Mouse (Mus musculus) forebrain, embryonic 15.5 days (tissue): ENCODE data around the gene Slc30a4. TPM values are rescaled to one million over a fixed set of nuclear protein-coding genes. Genes with fewer than 3 reads are reported as not detected.

Experiments
- ATAC-seq: fragments of 200-750 bp; cut with Nextera tagmentation; replicated peaks from 2 replicates; pipeline ENCODE4 v1.8.0; 2017; ENCODE audit warnings: mild to moderate bottlenecking, moderate TSS enrichment, moderate library complexity
- H3K27ac ChIP-seq: fragments of 300-500 bp; sonication (generic); replicated peaks from 2 replicates; pipeline ENCODE4 v1.5.1; 2015; ENCODE audit warnings: mild to moderate bottlenecking, inconsistent platforms
- H3K27me3 ChIP-seq: fragments of 300-500 bp; sonication (generic); 2 replicates; pipeline ENCODE4 v1.6.1; 2015; ENCODE audit warnings: inconsistent platforms
- H3K36me3 ChIP-seq: fragments of 300-500 bp; sonication (generic); 2 replicates; pipeline ENCODE4 v1.6.1; 2015; ENCODE audit warnings: mild to moderate bottlenecking, inconsistent platforms
- H3K4me1 ChIP-seq: fragments of 300-500 bp; sonication (generic); 2 replicates; pipeline ENCODE4 v1.6.1; 2015; ENCODE audit warnings: inconsistent platforms
- H3K4me2 ChIP-seq: fragments of 300-500 bp; sonication (generic); replicated peaks from 2 replicates; pipeline ENCODE4 v1.6.1; 2015; ENCODE audit warnings: mild to moderate bottlenecking, inconsistent platforms
- H3K4me3 ChIP-seq: fragments of 300-500 bp; sonication (generic); 2 replicates; pipeline ENCODE4 v1.5.1; 2015; ENCODE audit warnings: mild to moderate bottlenecking, inconsistent platforms
- H3K9ac ChIP-seq: fragments of 300-500 bp; sonication (generic); replicated peaks from 2 replicates; pipeline ENCODE4 v1.6.1; 2015; ENCODE audit warnings: mild to moderate bottlenecking, inconsistent platforms
- H3K9me3 ChIP-seq: fragments of 300-500 bp; sonication (generic); 2 replicates; pipeline ENCODE4 v1.6.1; 2016; ENCODE audit warnings: inconsistent platforms
- WGBS: fragments of 180-500 bp; shearing (Covaris S2); methylation state at CpG from one replicate; pipeline ENCODE4 v1.1.7; 2015; ENCODE audit warnings: mixed read lengths; 5-methylcytosine and 5-hydroxymethylcytosine counted together
- polyA plus RNA-seq: library from polyadenylated mRNA; unstranded; fragments of >200 nt; fragmentation: Nextera tagmentation; extraction: Ambion mirVana; gene quantifications from 2 replicates; pipeline ENCODE4 v1.2.1, GENCODE M21; 2015

Gene Slc30a4
- polyA plus RNA-seq, result 6.9 and 7.9 TPM in 2 replicates

GRCm38 (mm10) chr2:122702181-122703036 lies at the start of gene Slc30a4:
Slc30a4 (minus strand) TSS chr2:122702663.
- H3K36me3 ChIP-seq, result no peaks in the 10 kb centered on the region
- peak within 1 kb of the TSS; percentile 88 for H3K9ac ChIP-seq
- peak within 1 kb of the TSS; percentile 76 for H3K27ac ChIP-seq
- H3K4me2 ChIP-seq, result peak within 1 kb of the TSS; percentile 88
- H3K9me3 ChIP-seq, result no peaks in the 10 kb centered on the region
- peak; percentile 99 for ATAC-seq
- H3K27me3 ChIP-seq, result no peaks in the 10 kb centered on the region
- WGBS, result under 1% methylated on average over 104 of the region's 111 CpGs
- peaks cover 18% of the 10 kb centered on the region for H3K4me1 ChIP-seq
- H3K4me3 ChIP-seq, result peak within 1 kb of the TSS; percentile 92

GRCm38 (mm10) chr2:122746461-122746860 lies 44.0 kb upstream of the Slc30a4 start:
- Histone ChIP-seq H3K36me3 (peaks cover 47% of the 10 kb centered on the region), H3K4me1 (0 out of 2 replicates have a peak, but pooled peaks cover under 1% of the 10 kb centered on the region), H3K4me2 (no peak overlapping the region), H3K27me3 (no peaks in the 10 kb centered on the region), H3K9ac (no peak overlapping the region), H3K27ac (no peak overlapping the region), H3K9me3 (no peaks in the 10 kb centered on the region), H3K4me3 (no peak overlapping the region)
- no peak for ATAC-seq
- WGBS, result 91% methylated on average over 9 of the region's 9 CpGs

- 34% methylated on average over 7 of the region's 7 CpGs for whole genome bisulfite sequencing
- Histone ChIP-seq H3K9me3 (no peaks in the 10 kb centered on the region), H3K9ac (peak overlapping the region; percentile 90), H3K36me3 (peaks cover 11% of the 10 kb centered on the region), H3K4me2 (peak overlapping the region; percentile 77), H3K27ac (peak overlapping the region; percentile 94), H3K4me3 (peak overlapping the region; percentile 82), H3K4me1 (peaks cover 25% of the 10 kb centered on the region), H3K27me3 (peaks cover 13% of the 10 kb centered on the region)
- ATAC-seq, result no peak
Measured at GRCm38 (mm10) chr2:122739023-122739422, 36.6 kb upstream of the Slc30a4 start.

- H3K4me2 ChIP-seq, result peak within 1 kb of the TSS; percentile 77
- peaks cover 25% of the 10 kb centered on the region for H3K4me1 ChIP-seq
- ATAC-seq, result peak; percentile 97
- peaks cover 6% of the 10 kb centered on the region for H3K36me3 ChIP-seq
- WGBS, result under 1% methylated on average over 54 of the region's 59 CpGs
- H3K27me3 ChIP-seq, result peaks cover 13% of the 10 kb centered on the region
- peak within 1 kb of the TSS; percentile 90 for H3K9ac ChIP-seq
- H3K9me3 ChIP-seq, result no peaks in the 10 kb centered on the region
- H3K27ac ChIP-seq, result peak within 1 kb of the TSS; percentile 94
- peak within 1 kb of the TSS; percentile 82 for H3K4me3 ChIP-seq
Measured at GRCm38 (mm10) chr2:122737894-122738830, 35.7 kb upstream of the Slc30a4 start, which contains the start of gene Bloc1s6. Bloc1s6 (plus strand) TSS chr2:122738503.

GRCm38 (mm10) chr2:122731456-122731855 lies 29.0 kb upstream of the Slc30a4 start:
- no peaks in the 10 kb centered on the region for H3K4me1 ChIP-seq
- H3K4me2 ChIP-seq, result no peak overlapping the region
- ATAC-seq, result no peak
- H3K27ac ChIP-seq, result no peak overlapping the region
- WGBS, result 61% methylated on average over 2 of the region's 2 CpGs
- peaks cover 18% of the 10 kb centered on the region for H3K27me3 ChIP-seq
- H3K4me3 ChIP-seq, result no peak overlapping the region
- H3K9me3 ChIP-seq, result no peaks in the 10 kb centered on the region
- no peaks in the 10 kb centered on the region for H3K36me3 ChIP-seq
- H3K9ac ChIP-seq, result no peak overlapping the region

- no peak for ATAC-seq
- H3K27me3 ChIP-seq, result peaks cover 6% of the 10 kb centered on the region; the same call in 1 of the 2 replicates
- no peak overlapping the region for H3K27ac ChIP-seq
- WGBS, result 60% methylated on average over 10 of the region's 10 CpGs
- no peaks in the 10 kb centered on the region for H3K36me3 ChIP-seq
- no peak overlapping the region for H3K4me2 ChIP-seq
- no peak overlapping the region for H3K9ac ChIP-seq
- H3K4me3 ChIP-seq, result no peak overlapping the region
- H3K9me3 ChIP-seq, result no peaks in the 10 kb centered on the region
- no peaks in the 10 kb centered on the region for H3K4me1 ChIP-seq
Measured at GRCm38 (mm10) chr2:122725604-122726003, 23.1 kb upstream of the Slc30a4 start.

GRCm38 (mm10) chr2:122720564-122720963 lies 18.1 kb upstream of the Slc30a4 start:
- Histone ChIP-seq H3K36me3 (no peaks in the 10 kb centered on the region), H3K27ac (no peak overlapping the region), H3K4me1 (no peaks in the 10 kb centered on the region), H3K4me3 (no peak overlapping the region), H3K9ac (no peak overlapping the region), H3K4me2 (no peak overlapping the region), H3K27me3 (peaks cover 2% of the 10 kb centered on the region; the same call in 1 of the 2 replicates), H3K9me3 (no peaks in the 10 kb centered on the region)
- ATAC-seq, result no peak
- WGBS, result 81% methylated on average over 3 of the region's 3 CpGs

- Histone ChIP-seq H3K27ac (no peak overlapping the region), H3K36me3 (no peaks in the 10 kb centered on the region), H3K27me3 (peaks cover 2% of the 10 kb centered on the region; the same call in 1 of the 2 replicates), H3K4me3 (no peak overlapping the region), H3K9me3 (no peaks in the 10 kb centered on the region), H3K4me2 (no peak overlapping the region), H3K9ac (no peak overlapping the region), H3K4me1 (no peaks in the 10 kb centered on the region)
- ATAC-seq, result no peak
- 71% methylated on average over 1 of the region's 1 CpGs for WGBS
Measured at GRCm38 (mm10) chr2:122719232-122719631, 16.8 kb upstream of the Slc30a4 start.

- no peaks in the 10 kb centered on the region for H3K27me3 ChIP-seq
- WGBS, result 86% methylated on average over 3 of the region's 3 CpGs
- ATAC-seq, result no peak
- H3K4me2 ChIP-seq, result no peak overlapping the region
- H3K9ac ChIP-seq, result no peak overlapping the region
- H3K9me3 ChIP-seq, result no peaks in the 10 kb centered on the region
- no peaks in the 10 kb centered on the region for H3K4me1 ChIP-seq
- H3K27ac ChIP-seq, result no peak overlapping the region
- no peak overlapping the region for H3K4me3 ChIP-seq
- H3K36me3 ChIP-seq, result no peaks in the 10 kb centered on the region
Measured at GRCm38 (mm10) chr2:122716301-122716842, 13.9 kb upstream of the Slc30a4 start.

- Histone ChIP-seq H3K4me2 (no peak overlapping the region), H3K9ac (no peak overlapping the region), H3K9me3 (no peaks in the 10 kb centered on the region), H3K27ac (no peak overlapping the region), H3K36me3 (no peaks in the 10 kb centered on the region), H3K4me1 (no peaks in the 10 kb centered on the region), H3K27me3 (no peaks in the 10 kb centered on the region), H3K4me3 (no peak overlapping the region)
- WGBS, result 68% methylated on average over 5 of the region's 5 CpGs
- ATAC-seq, result no peak
Measured at GRCm38 (mm10) chr2:122715148-122715692, 12.8 kb upstream of the Slc30a4 start.

GRCm38 (mm10) chr2:122712848-122713247 lies 10.4 kb upstream of the Slc30a4 start:
- no peak overlapping the region for H3K4me3 ChIP-seq
- H3K4me2 ChIP-seq, result no peak overlapping the region
- H3K9ac ChIP-seq, result no peak overlapping the region
- 90% methylated on average over 2 of the region's 2 CpGs for WGBS
- no peaks in the 10 kb centered on the region for H3K4me1 ChIP-seq
- H3K27ac ChIP-seq, result no peak overlapping the region
- H3K9me3 ChIP-seq, result no peaks in the 10 kb centered on the region
- ATAC-seq, result no peak
- H3K27me3 ChIP-seq, result no peaks in the 10 kb centered on the region
- no peaks in the 10 kb centered on the region for H3K36me3 ChIP-seq
